Mouse (Mus musculus): Measurements from ENCODE around the gene Hoxc6. TPM values are rescaled to one million over a fixed set of nuclear protein-coding genes. Genes with fewer than 3 reads are reported as not detected.

The Hoxc6 gene
- total and polyA plus RNA-seq, 3 experiments = 0.42 to 4.5 (median 0.79) TPM

GRCm38 (mm10) chr15:102949696-102950095, 48.4 kb upstream of the Hoxc6 start:
- Histone ChIP-seq H3K36me3 (replicated peaks in 1 of 2; ENCODE audit: control insufficient read depth in 1 of 2, insufficient read depth in 1 of 2, low read length in 1 of 2) (no peaks in the 10 kb centered on the region), H3K27me3 (replicated peaks) (peaks cover 97% of the 10 kb centered on the region), H3K9ac (ENCODE audit: insufficient read depth, low read depth) (no peak overlapping the region), H3K4me3 (replicated peaks in 1 of 3; ENCODE audit: low read depth in 2 of 3, low read length in 2 of 3, poor library complexity in 1 of 3) (no peak overlapping the region), H3K9me3 (replicated peaks; ENCODE audit: low read length) (no peaks in the 10 kb centered on the region), H3K4me1 (ENCODE audit: control insufficient read depth in 1 of 2, insufficient read depth in 2 of 2) (no peaks in the 10 kb centered on the region), H3K4me2 (ENCODE audit: insufficient read depth, low read depth, poor library complexity, severe bottlenecking) (no peak overlapping the region), H3K79me2 (replicated peaks; ENCODE audit: control insufficient read depth, extremely low read depth, insufficient read depth, poor library complexity, severe bottlenecking) (no peaks in the 10 kb centered on the region), H3K27ac (ENCODE audit: insufficient read depth, low read depth) (no peak overlapping the region)
- in situ Hi-C loops (cut with MboI; ENCODE audit: low pct_ligation_motif_present, low pct_unique_long_range_greater_than_20kb, low sequenced_read_pairs) = no loop called here
- dilution Hi-C loops (cut with MboI; ENCODE audit: extremely low pct_ligation_motif_present, extremely low pct_unique_long_range_greater_than_20kb, low sequenced_read_pairs) = no loop called here
- TF ChIP-seq HCFC1 (IDR thresholded peaks at IDR 0.05; ENCODE audit: low read depth, low read length) (no peak), SIN3A (IDR thresholded peaks at IDR 0.05; ENCODE audit: low read length) (no peak), ELF1 (IDR thresholded peaks at IDR 0.05; ENCODE audit: low read depth, low read length) (no peak), RCOR1 (conservative IDR thresholded peaks at IDR 0.05; ENCODE audit: low read depth, low read length) (no peak), ZNF384 (IDR thresholded peaks at IDR 0.05; ENCODE audit: low read depth, low read length) (no peak), JUN (IDR thresholded peaks at IDR 0.05; ENCODE audit: insufficient read depth, low read depth, low read length) (no peak), ZKSCAN1 (IDR thresholded peaks at IDR 0.05; ENCODE audit: borderline replicate concordance, low read depth, low read length) (no peak), ZC3H11A (IDR thresholded peaks at IDR 0.05; ENCODE audit: low read depth, low read length) (no peak), ZMIZ1 (IDR thresholded peaks at IDR 0.05; ENCODE audit: low read depth, low read length) (no peak), BHLHE40 (IDR thresholded peaks at IDR 0.05; ENCODE audit: low read depth, low read length) (no peak), USF2 (conservative IDR thresholded peaks at IDR 0.05; ENCODE audit: low read depth, low read length) (no peak), POLR2A (IDR thresholded peaks at IDR 0.05; ENCODE audit: low read depth, low read length) (no peak), E2F4 (IDR thresholded peaks at IDR 0.05; ENCODE audit: insufficient replicate concordance, low read depth, low read length) (no peak), POLR2AphosphoS2 (IDR thresholded peaks at IDR 0.05; ENCODE audit: low read depth, low read length) (no peak), MEF2A (IDR thresholded peaks at IDR 0.05; ENCODE audit: borderline replicate concordance, low read depth, low read length) (no peak), TBP (conservative IDR thresholded peaks at IDR 0.05; ENCODE audit: low read depth, low read length) (no peak), GABPA (IDR thresholded peaks at IDR 0.05; ENCODE audit: insufficient replicate concordance, low read depth, low read length) (no peak)
- DNase-seq (ENCODE audit: extremely low read depth) = no peak

- H3K27me3 ChIP-seq (replicated peaks) = peaks cover 96% of the 10 kb centered on the region
Observed at GRCm38 (mm10) chr15:102950877-102951276, 47.2 kb upstream of the Hoxc6 start.

More at GRCm38 (mm10) chr15:102950877-102951276, 47.2 kb upstream of the Hoxc6 start:
- H3K4me3 ChIP-seq (replicated peaks in 1 of 3; ENCODE audit: low read depth in 2 of 3, low read length in 2 of 3, poor library complexity in 1 of 3) = no peak overlapping the region
- no peak overlapping the region for H3K4me2 ChIP-seq (ENCODE audit: insufficient read depth, low read depth, poor library complexity, severe bottlenecking)
- H3K9ac ChIP-seq (ENCODE audit: insufficient read depth, low read depth) = no peak overlapping the region
- no peak for DNase-seq (ENCODE audit: extremely low read depth)
- in situ Hi-C loops (cut with MboI; ENCODE audit: low pct_ligation_motif_present, low pct_unique_long_range_greater_than_20kb, low sequenced_read_pairs) = no loop called here
- no peaks in the 10 kb centered on the region for H3K79me2 ChIP-seq (replicated peaks; ENCODE audit: control insufficient read depth, extremely low read depth, insufficient read depth, poor library complexity, severe bottlenecking)
- no peaks in the 10 kb centered on the region for H3K36me3 ChIP-seq (replicated peaks in 1 of 2; ENCODE audit: control insufficient read depth in 1 of 2, insufficient read depth in 1 of 2, low read length in 1 of 2)
- TF ChIP-seq MEF2A (IDR thresholded peaks at IDR 0.05; ENCODE audit: borderline replicate concordance, low read depth, low read length) (no peak), EP300 (IDR thresholded peaks at IDR 0.05; ENCODE audit: low read length) (no peak), ZNF384 (IDR thresholded peaks at IDR 0.05; ENCODE audit: low read depth, low read length) (no peak), MYC (IDR thresholded peaks at IDR 0.05; ENCODE audit: low read depth, low read length) (no peak), TBP (conservative IDR thresholded peaks at IDR 0.05; ENCODE audit: low read depth, low read length) (no peak), BHLHE40 (IDR thresholded peaks at IDR 0.05; ENCODE audit: low read depth, low read length) (no peak), IRF4 (IDR thresholded peaks at IDR 0.05; ENCODE audit: low read depth, low read length) (no peak), MAX (IDR thresholded peaks at IDR 0.05; ENCODE audit: low read length) (no peak)
- peaks cover 2% of the 10 kb centered on the region for H3K9me3 ChIP-seq (replicated peaks; ENCODE audit: low read length)
- H3K4me1 ChIP-seq (ENCODE audit: control insufficient read depth in 1 of 2, insufficient read depth in 2 of 2) = no peaks in the 10 kb centered on the region
- H3K27ac ChIP-seq (ENCODE audit: insufficient read depth, low read depth) = no peak overlapping the region
- dilution Hi-C loops (cut with MboI; ENCODE audit: extremely low pct_ligation_motif_present, extremely low pct_unique_long_range_greater_than_20kb, low sequenced_read_pairs) = no loop called here
